Mouse (Mus musculus) brain, embryonic 14.5 days (tissue): Measurements from ENCODE around the gene Cep128. TPM values are rescaled to one million over a fixed set of nuclear protein-coding genes. Genes with fewer than 3 reads are reported as not detected.
A peak's percentile ranks its signal among the peaks of the same experiment; 100 is the strongest.

Source experiments
- DNase-seq: peaks from one replicate; pipeline ENCODE4 v3.0.0-alpha.2; 2011; ENCODE audit warnings: low read depth
- CTCF ChIP-seq: fragments of 200-500 bp; IDR thresholded peaks from 2 replicates; pipeline ENCODE4 v1.5.1; 2012; ENCODE audit warnings: inconsistent platforms, mild to moderate bottlenecking, moderate library complexity, borderline replicate concordance; ENCODE audit not compliant: insufficient read depth, insufficient read length; ENCODE audit errors: extremely low read depth
- POLR2A ChIP-seq: fragments of 200-500 bp; IDR thresholded peaks from 2 replicates; pipeline ENCODE4 v1.6.1; 2012; ENCODE audit warnings: mild to moderate bottlenecking, inconsistent platforms, borderline replicate concordance; ENCODE audit not compliant: poor library complexity, insufficient read depth, insufficient read length, severe bottlenecking; ENCODE audit errors: extremely low read depth
- polyA plus RNA-seq: library from polyadenylated mRNA; depleted of rRNA; stranded (reverse); fragments of >200 nt; gene quantifications from 2 replicates; pipeline ENCODE4 v1.2.3, GENCODE M21; 2012; rRNA removed

Cep128 gene
- polyA plus RNA-seq, result 4.7 and 5.3 TPM in 2 replicates

- TF ChIP-seq CTCF (no peak), POLR2A (no peak)
- peak; percentile 99 for DNase-seq
Measured at GRCm38 (mm10) chr12:91384281-91385017, at the start of gene Cep128, which contains the start of gene Tshr. TSS of gene Cep128 (minus strand) at chr12:91384409. TSS of gene Tshr (plus strand) at chr12:91384563.

DNA sequence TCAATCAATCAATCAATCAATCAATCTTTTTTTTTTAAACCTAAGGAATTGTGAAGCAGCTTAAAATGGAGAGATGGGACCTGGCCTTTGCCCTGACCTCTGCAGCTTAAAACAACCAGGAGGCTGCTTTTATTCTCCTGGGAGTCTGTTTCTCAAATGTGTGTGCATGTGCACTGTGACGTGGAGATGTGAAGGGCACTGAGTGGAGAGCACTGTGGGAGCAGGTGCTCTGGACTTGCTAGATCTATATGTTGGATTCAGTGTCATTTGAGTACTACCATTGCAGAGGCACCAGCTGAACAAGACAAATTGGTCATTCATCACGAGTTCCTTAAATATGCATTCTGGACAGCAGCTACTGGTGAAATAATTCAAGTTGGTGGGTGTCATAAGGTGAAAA, 42.9 kb upstream of the Cep128 start:
- no peak for DNase-seq
- no peak for TF ChIP-seq POLR2A
- TF ChIP-seq CTCF, result no peak

GRCm38 (mm10) chr12:91426499-91426898, 42.3 kb upstream of the Cep128 start:
- TF ChIP-seq POLR2A (no peak), CTCF (no peak)
- DNase-seq, result no peak

- peak; percentile 73 for TF ChIP-seq CTCF
- no peak for TF ChIP-seq POLR2A
- DNase-seq, result peak; percentile 78
Measured at GRCm38 (mm10) chr12:91423125-91423820, 39.1 kb upstream of the Cep128 start.

GRCm38 (mm10) chr12:91421272-91421671, 37.1 kb upstream of the Cep128 start:
- DNase-seq, result peak; percentile 47
- TF ChIP-seq CTCF (no peak), POLR2A (no peak)

GRCm38 (mm10) chr12:91418791-91419190, 34.6 kb upstream of the Cep128 start:
- DNase-seq, result no peak

GRCm38 (mm10) chr12:91416828-91417227, 32.6 kb upstream of the Cep128 start:
- peak; percentile 89 for DNase-seq
- TF ChIP-seq POLR2A (no peak), CTCF (no peak)

More at GRCm38 (mm10) chr12:91418791-91419190, 34.6 kb upstream of the Cep128 start:
- TF ChIP-seq CTCF, result peak; percentile 69
- no peak for TF ChIP-seq POLR2A

- TF ChIP-seq CTCF, result no peak
- TF ChIP-seq POLR2A, result no peak
- DNase-seq, result no peak
Measured at GRCm38 (mm10) chr12:91415112-91415511, 30.9 kb upstream of the Cep128 start.

DNA sequence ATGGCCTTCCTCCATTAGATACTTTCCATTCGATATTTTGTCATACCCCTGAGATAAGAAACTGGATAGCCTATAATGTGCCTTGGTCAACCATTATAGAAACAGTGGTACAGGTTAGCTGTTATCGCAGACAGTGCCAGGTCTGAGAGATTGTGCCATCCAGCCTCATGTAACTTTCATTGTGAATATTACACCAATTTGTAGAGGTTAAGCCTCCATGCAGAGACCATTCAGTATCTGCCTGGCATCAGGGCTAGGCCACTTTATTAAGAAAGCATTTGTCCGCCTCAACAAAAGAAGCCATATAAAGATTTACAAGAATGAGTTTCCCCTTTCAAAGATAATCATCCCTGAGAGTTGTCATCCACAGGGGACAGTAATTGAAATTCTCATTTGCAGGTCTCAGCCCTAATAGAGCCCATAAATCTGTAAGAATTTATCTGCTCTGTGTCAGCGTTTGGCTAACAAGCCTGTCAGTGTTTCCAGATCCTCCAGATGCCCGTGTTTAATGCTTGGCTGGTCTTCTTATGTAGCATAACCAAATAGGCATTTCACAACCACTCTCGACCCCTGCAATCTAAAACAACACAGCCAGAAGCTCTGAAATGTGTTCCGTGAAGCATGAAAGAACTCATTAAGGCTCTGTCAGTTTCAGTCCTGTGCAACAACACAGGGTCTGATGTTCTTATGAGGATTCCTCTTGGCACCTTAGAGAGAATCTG, 28.4 kb upstream of the Cep128 start:
- TF ChIP-seq CTCF (no peak), POLR2A (no peak)

GRCm38 (mm10) chr12:91410306-91410705, 26.1 kb upstream of the Cep128 start:
- TF ChIP-seq POLR2A, result no peak
- TF ChIP-seq CTCF, result no peak
- DNase-seq, result no peak

More for the DNA sequence above, 28.4 kb upstream of the Cep128 start:
- peak; percentile 97 for DNase-seq

DNA sequence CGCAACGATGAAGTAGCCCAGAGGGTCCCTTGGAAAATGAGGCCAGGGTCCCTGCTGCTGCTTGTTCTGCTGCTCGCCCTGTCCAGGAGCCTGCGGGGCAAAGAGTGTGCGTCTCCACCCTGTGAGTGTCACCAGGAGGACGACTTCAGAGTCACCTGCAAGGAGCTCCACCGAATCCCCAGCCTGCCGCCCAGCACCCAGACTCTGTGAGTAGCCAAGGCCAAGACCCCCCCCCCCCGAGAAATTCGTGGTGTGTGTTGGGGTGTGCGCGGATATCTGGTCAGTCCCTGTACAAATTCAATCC, 16.8 kb upstream of the Cep128 start:
- no peak for DNase-seq
- TF ChIP-seq POLR2A (no peak), CTCF (no peak)

DNA sequence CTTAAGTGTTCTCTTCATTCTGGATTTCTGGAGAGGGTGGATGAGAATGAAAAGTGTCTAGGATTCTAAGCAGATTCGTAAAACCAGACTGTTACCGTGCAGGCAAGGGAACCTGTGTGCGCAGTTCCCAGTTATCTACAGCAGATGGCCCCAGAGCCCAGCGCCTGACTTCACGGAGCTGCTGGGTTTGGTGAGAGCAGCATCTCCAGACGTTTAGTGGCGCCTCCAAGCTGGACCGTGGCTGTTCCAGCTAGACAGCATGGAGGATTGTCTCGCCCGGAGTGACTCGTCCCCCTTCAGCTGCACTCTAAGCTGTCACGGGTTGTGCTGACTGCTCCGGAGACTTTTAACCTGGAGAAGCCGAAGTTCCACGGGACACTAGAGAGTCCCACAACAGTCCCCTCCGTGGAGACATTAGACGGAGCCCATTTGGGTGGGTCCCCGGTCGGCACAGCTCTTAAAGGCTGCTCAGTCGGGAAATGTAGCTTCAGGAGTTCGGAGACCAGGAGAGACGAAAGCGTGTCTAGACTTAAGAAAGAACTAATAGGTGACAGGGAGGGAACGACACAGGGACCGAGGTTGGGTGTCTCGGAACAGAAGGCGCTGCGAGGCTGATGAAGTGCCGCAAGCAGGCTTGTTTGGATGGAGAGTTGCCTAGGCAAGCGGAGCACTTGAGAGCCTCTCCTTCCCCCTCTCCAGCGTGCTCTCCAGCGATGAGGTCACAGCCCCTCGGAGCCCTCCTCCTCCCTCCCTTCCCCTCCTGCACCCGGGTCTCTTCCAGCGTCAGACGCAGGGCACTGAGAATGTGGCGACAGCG, 16.2 kb upstream of the Cep128 start:
- DNase-seq, result peak; percentile 93
- TF ChIP-seq POLR2A, result no peak
- peak; percentile 98 for TF ChIP-seq CTCF

DNA sequence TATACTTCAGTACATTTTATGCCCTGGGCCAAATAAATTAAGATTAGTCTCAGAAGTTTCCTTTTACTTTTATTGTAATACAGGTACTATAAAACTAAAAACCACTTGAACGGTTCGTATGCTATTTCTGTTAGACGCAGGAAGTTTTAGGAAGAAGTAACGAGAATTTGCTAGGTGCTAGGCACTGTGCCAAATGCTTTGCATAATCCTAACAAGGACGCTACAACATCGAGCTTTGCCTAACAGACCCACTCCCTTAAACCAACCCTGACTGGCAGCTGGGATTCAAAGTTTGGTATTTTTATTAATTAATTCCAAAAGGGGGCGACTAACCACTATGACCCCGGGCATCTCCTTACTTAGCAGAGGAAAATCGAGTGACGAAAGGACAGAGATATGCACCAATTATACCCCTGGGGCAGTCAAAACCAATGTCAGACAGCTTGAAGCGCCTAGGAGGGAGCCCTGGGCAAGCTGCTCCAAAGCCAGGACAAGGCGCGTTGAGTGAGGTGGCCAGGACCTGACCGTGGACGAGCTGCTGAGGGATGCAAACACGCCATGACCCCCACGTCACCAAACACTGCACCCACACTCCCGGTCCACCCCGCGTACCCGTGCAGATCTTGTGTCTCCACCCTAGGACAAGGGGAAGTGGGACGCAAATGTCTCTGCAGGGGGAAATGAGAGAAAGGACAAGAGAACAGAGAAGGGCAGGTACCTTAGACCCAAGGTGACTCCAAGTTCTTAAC, 519 bp downstream of the Cep128 start:
- peak; percentile 58 for DNase-seq
- no peak for TF ChIP-seq CTCF
- TF ChIP-seq POLR2A, result no peak
